ENCODE assay signal across 22 mouse cellular contexts in the genomic region with DNA sequence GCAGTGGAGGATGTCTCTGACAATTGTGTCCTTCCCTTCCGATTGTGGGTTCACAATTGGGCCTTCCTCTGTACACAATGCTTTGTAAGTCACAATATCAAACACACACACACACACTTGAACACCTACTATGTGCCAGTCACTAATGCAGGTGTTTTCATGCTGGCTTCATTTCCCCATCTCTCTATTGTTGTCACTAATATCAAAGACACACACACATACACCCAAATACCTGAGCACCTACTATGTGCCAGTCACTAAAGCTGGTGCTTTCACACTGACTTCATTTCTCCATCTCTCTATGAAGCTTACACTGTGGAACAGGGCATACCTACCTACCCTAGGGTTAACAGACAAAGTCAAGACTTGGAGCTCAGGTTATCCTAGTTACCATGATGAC. TPM values are rescaled to one million over a fixed set of nuclear protein-coding genes. Genes with fewer than 3 reads are reported as not detected.
"Had no signal": no experiment of that assay in that cellular context is flagged by ENCODE, and none has a peak within 500 bp of the region (broad histone marks: within the 10 kb centered on the region; RNA-seq: fewer than 3 reads in every experiment).

No protein-coding gene starts in this region.

- H3K9me3 ChIP-seq: heart, embryonic 13.5 days; heart, embryonic 15.5 days; hindbrain, embryonic 13.5 days; hindbrain, embryonic 15.5 days; kidney, embryonic 15.5 days; limb, embryonic 10.5 days; limb, embryonic 12.5 days had no signal

- DNase-seq: gastrocnemius, postnatal 14 days; gastrocnemius, postnatal 36 days; heart, adult 11 months; heart, adult 2 months; heart, postnatal 14 days; heart, postnatal 36 days; kidney, adult 11 months; kidney, adult 2 months; kidney, adult 9 months; kidney, postnatal 14 days; kidney, postnatal 36 days; layer of hippocampus, adult 9-11 months had no signal

- H3K9ac ChIP-seq: heart, embryonic 13.5 days; heart, embryonic 15.5 days; hindbrain, embryonic 13.5 days; hindbrain, embryonic 15.5 days; kidney, embryonic 15.5 days; limb, embryonic 12.5 days had no signal

- H3K27ac ChIP-seq: heart, adult 2 months; heart, embryonic 13.5 days; heart, embryonic 15.5 days; hindbrain, embryonic 13.5 days; hindbrain, embryonic 15.5 days; hindbrain, postnatal 0 days; kidney, postnatal 0 days; left cerebral cortex, adult 2 months; limb, embryonic 10.5 days; limb, embryonic 12.5 days had no signal

- H3K36me3 ChIP-seq: heart, embryonic 13.5 days; heart, embryonic 15.5 days; hindbrain, embryonic 13.5 days; hindbrain, embryonic 15.5 days; kidney, embryonic 15.5 days; limb, embryonic 10.5 days; limb, embryonic 12.5 days had no signal

- H3K4me3 ChIP-seq: heart, adult 2 months; heart, embryonic 13.5 days; heart, embryonic 15.5 days; hindbrain, embryonic 13.5 days; hindbrain, embryonic 15.5 days; kidney, embryonic 15.5 days; left cerebral cortex, adult 2 months; limb, embryonic 10.5 days; limb, embryonic 12.5 days had no signal

- H3K27me3 ChIP-seq: hindbrain, embryonic 15.5 days had no signal

RNA-seq across cellular contexts. Expression of gene Cela1, which starts 17.7 kb away (rescaled TPM):
- total RNA-seq: gastrocnemius, postnatal 14 days; gastrocnemius, postnatal 36 days had no signal
